Mouse (Mus musculus): ENCODE measurements around the gene Swap70.

DNA sequence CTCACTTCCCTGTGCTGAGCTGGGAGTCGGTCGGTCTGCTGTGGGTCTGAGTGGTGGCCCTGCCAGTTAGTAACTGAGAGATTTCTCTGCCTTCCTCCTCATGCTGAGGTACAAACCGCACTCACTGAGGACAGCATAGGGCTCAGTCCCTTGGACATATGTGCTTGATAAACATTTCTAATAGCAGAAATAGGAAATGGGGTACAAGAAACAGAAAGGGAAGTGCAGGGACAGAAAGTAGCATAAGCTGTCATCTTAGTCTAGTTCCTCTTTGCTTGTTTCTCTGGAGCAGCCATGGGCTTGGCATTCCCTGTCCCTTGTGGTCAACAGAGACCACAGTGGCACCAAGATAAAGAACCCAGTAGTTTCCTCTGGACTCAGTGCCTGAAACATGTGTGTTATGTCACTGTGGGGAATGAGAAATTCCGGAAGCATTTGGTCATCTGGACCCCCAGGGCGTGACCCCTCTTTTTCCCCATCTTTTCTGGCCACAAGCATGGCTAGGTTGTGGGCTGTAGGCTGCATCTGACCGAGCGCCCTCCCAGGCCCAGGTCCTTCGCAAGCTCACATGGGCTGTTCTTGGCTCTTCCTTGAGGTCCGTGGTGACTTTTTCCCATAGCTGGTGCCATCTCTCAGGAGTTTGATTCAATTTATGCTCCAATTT, 92.0 kb downstream of the Swap70 start:
- TF ChIP-seq CTCF (IDR thresholded peaks at IDR 0.05; ENCODE audit: low read depth, low read length) (no peak), GATA1 (IDR thresholded peaks at IDR 0.05; ENCODE audit: borderline replicate concordance, low read length) (no peak), GATA2 (IDR thresholded peaks at IDR 0.05; ENCODE audit: borderline replicate concordance, low read depth, low read length) (no peak)

All from G1E (cell line).